Mouse (Mus musculus) neural tube, embryonic 12.5 days (tissue): ENCODE measurements around the gene Tnnc1. TPM values are rescaled to one million over a fixed set of nuclear protein-coding genes. Genes with fewer than 3 reads are reported as not detected.

Experiments
- ATAC-seq: fragments of 200-750 bp; cut with Nextera tagmentation; 2 replicates; pipeline ENCODE4 v1.8.0; 2017; ENCODE audit warnings: low read depth, mild to moderate bottlenecking, moderate TSS enrichment, moderate library complexity; ENCODE audit not compliant: low FRiP score
- H3K27ac ChIP-seq: fragments of 300-500 bp; sonication (generic); 2 replicates; pipeline ENCODE4 v1.5.1; 2016
- H3K27me3 ChIP-seq: fragments of 300-500 bp; sonication (generic); replicated peaks from 2 replicates; pipeline ENCODE4 v1.6.1; 2016; ENCODE audit warnings: mild to moderate bottlenecking
- H3K36me3 ChIP-seq: fragments of 300-500 bp; sonication (generic); 2 replicates; pipeline ENCODE4 v1.6.1; 2016; ENCODE audit warnings: mild to moderate bottlenecking
- H3K4me1 ChIP-seq: fragments of 300-500 bp; sonication (generic); 2 replicates; pipeline ENCODE4 v1.6.1; 2016
- H3K4me2 ChIP-seq: fragments of 300-500 bp; sonication (generic); replicated peaks from 2 replicates; pipeline ENCODE4 v1.6.1; 2016; ENCODE audit warnings: mild to moderate bottlenecking
- H3K4me3 ChIP-seq: fragments of 300-500 bp; sonication (generic); 2 replicates; pipeline ENCODE4 v1.5.1; 2016
- H3K9ac ChIP-seq: fragments of 300-500 bp; sonication (generic); 2 replicates; pipeline ENCODE4 v1.6.1; 2016; ENCODE audit warnings: mild to moderate bottlenecking
- H3K9me3 ChIP-seq: fragments of 300-500 bp; sonication (generic); 2 replicates; pipeline ENCODE4 v1.6.1; 2016; ENCODE audit warnings: mild to moderate bottlenecking
- WGBS: fragments of 180-500 bp; shearing (Covaris S2); methylation state at CpG from one replicate; pipeline ENCODE4 v1.1.7; 2016; 5-methylcytosine and 5-hydroxymethylcytosine counted together
- polyA plus RNA-seq: library from polyadenylated mRNA; unstranded; fragments of >200 nt; fragmentation: Nextera tagmentation; extraction: Ambion mirVana; gene quantifications from 2 replicates; pipeline ENCODE4 v1.2.1, GENCODE M21; 2016

Tnnc1 gene
- polyA plus RNA-seq, 1 experiment from 2014 or later = 44.2 TPM

- Histone ChIP-seq H3K4me3 (no peak overlapping the region), H3K27ac (no peak overlapping the region), H3K36me3 (peaks cover 65% of the 10 kb centered on the region), H3K9me3 (no peaks in the 10 kb centered on the region), H3K4me1 (no peaks in the 10 kb centered on the region), H3K9ac (no peak overlapping the region), H3K4me2 (no peak overlapping the region), H3K27me3 (no peaks in the 10 kb centered on the region)
- WGBS = 86% methylated on average over 11 of the region's 11 CpGs
- ATAC-seq = no peak
Observed at GRCm38 (mm10) chr14:31171386-31171785, 36.7 kb upstream of the Tnnc1 start.

- H3K4me3 ChIP-seq = no peak overlapping the region
- H3K9me3 ChIP-seq = no peaks in the 10 kb centered on the region
- H3K36me3 ChIP-seq = peaks cover 70% of the 10 kb centered on the region
- H3K4me1 ChIP-seq = no peaks in the 10 kb centered on the region
- H3K4me2 ChIP-seq = no peak overlapping the region
- 96% methylated on average over 15 of the region's 15 CpGs for WGBS
- no peaks in the 10 kb centered on the region for H3K27me3 ChIP-seq
- H3K9ac ChIP-seq = no peak overlapping the region
- no peak for ATAC-seq
- H3K27ac ChIP-seq = no peak overlapping the region
Observed at GRCm38 (mm10) chr14:31171821-31172220, 36.3 kb upstream of the Tnnc1 start.

- Histone ChIP-seq H3K9ac (no peak overlapping the region), H3K4me1 (no peaks in the 10 kb centered on the region), H3K4me2 (no peak overlapping the region), H3K9me3 (no peaks in the 10 kb centered on the region), H3K4me3 (no peak overlapping the region), H3K36me3 (peaks cover 81% of the 10 kb centered on the region), H3K27me3 (no peaks in the 10 kb centered on the region), H3K27ac (no peak overlapping the region)
- ATAC-seq = no peak
- 90% methylated on average over 18 of the region's 18 CpGs for WGBS
Observed at GRCm38 (mm10) chr14:31172781-31173455, 35.2 kb upstream of the Tnnc1 start.

- H3K4me1 ChIP-seq = no peaks in the 10 kb centered on the region
- ATAC-seq = no peak
- WGBS = 90% methylated on average over 7 of the region's 7 CpGs
Observed at GRCm38 (mm10) chr14:31173537-31173936, 34.6 kb upstream of the Tnnc1 start.

DNA sequence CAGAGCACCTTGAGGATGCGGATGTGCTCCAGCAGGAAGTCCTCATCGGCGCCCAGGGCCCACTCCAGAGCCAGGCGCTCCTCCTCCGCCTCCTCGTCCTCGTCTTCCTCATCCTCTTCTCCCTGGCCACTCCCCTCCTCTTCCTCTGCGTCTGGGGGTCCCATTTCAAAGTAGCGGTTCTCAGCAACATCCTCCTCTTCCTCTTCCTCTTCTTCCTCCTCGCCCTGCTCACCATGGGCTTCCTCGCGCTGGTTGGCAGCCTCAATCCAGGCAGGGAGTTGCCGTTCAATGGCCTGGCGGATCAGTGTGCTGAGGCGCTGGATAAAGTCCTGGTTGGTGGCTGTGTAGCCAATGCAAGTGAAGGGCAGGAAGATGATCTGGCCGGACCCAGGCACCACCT, 30.8 kb upstream of the Tnnc1 start:
- H3K36me3 ChIP-seq = peaks cover 97% of the 10 kb centered on the region
- H3K27ac ChIP-seq = no peak overlapping the region
- H3K4me3 ChIP-seq = no peak overlapping the region
- no peak overlapping the region for H3K4me2 ChIP-seq
- H3K4me1 ChIP-seq = no peaks in the 10 kb centered on the region
- H3K27me3 ChIP-seq = no peaks in the 10 kb centered on the region
- no peaks in the 10 kb centered on the region for H3K9me3 ChIP-seq
- ATAC-seq = no peak
- 95% methylated on average over 16 of the region's 16 CpGs for WGBS
- no peak overlapping the region for H3K9ac ChIP-seq

More at GRCm38 (mm10) chr14:31173537-31173936, 34.6 kb upstream of the Tnnc1 start:
- H3K4me2 ChIP-seq = no peak overlapping the region
- no peak overlapping the region for H3K4me3 ChIP-seq
- H3K9ac ChIP-seq = no peak overlapping the region
- H3K27me3 ChIP-seq = no peaks in the 10 kb centered on the region
- no peak overlapping the region for H3K27ac ChIP-seq
- H3K36me3 ChIP-seq = peaks cover 84% of the 10 kb centered on the region
- H3K9me3 ChIP-seq = no peaks in the 10 kb centered on the region

DNA sequence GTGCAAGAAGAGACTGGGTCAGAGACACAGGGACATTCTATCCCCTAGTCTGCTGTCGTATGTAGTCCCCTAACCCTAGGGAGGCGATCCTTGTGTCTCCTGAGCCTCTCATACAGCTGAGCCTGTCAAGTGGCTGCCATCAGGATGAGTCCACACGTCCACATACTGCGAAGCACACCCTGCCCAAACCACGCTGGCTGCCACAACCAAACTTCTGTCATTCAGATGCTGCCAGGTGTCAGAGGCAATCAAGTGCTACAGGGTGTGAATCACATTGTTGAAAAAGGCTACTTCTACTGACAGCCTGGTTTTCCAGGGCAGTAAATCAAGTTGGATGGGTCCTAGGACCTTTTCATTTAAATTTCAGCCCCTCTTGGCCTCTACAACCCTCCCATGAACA, 30.4 kb upstream of the Tnnc1 start:
- H3K36me3 ChIP-seq = peaks cover 97% of the 10 kb centered on the region
- 91% methylated on average over 5 of the region's 5 CpGs for WGBS
- no peak overlapping the region for H3K4me3 ChIP-seq
- no peaks in the 10 kb centered on the region for H3K9me3 ChIP-seq
- ATAC-seq = no peak
- no peaks in the 10 kb centered on the region for H3K27me3 ChIP-seq
- no peaks in the 10 kb centered on the region for H3K4me1 ChIP-seq
- no peak overlapping the region for H3K9ac ChIP-seq
- no peak overlapping the region for H3K27ac ChIP-seq
- H3K4me2 ChIP-seq = no peak overlapping the region

- H3K9me3 ChIP-seq = no peaks in the 10 kb centered on the region
- H3K9ac ChIP-seq = no peak overlapping the region
- H3K27me3 ChIP-seq = no peaks in the 10 kb centered on the region
- H3K36me3 ChIP-seq = peaks cover 97% of the 10 kb centered on the region
- no peak overlapping the region for H3K4me3 ChIP-seq
- H3K4me2 ChIP-seq = no peak overlapping the region
- ATAC-seq = no peak
- 94% methylated on average over 12 of the region's 12 CpGs for WGBS
- no peak overlapping the region for H3K27ac ChIP-seq
- H3K4me1 ChIP-seq = no peaks in the 10 kb centered on the region
Observed at GRCm38 (mm10) chr14:31179677-31180365, 28.3 kb upstream of the Tnnc1 start.

GRCm38 (mm10) chr14:31181512-31181911, 26.6 kb upstream of the Tnnc1 start:
- no peak for ATAC-seq
- Histone ChIP-seq H3K4me1 (no peaks in the 10 kb centered on the region), H3K9me3 (no peaks in the 10 kb centered on the region), H3K27me3 (no peaks in the 10 kb centered on the region), H3K36me3 (peaks cover 97% of the 10 kb centered on the region), H3K4me2 (no peak overlapping the region), H3K9ac (no peak overlapping the region), H3K27ac (no peak overlapping the region), H3K4me3 (no peak overlapping the region)
- 89% methylated on average over 4 of the region's 4 CpGs for WGBS

DNA sequence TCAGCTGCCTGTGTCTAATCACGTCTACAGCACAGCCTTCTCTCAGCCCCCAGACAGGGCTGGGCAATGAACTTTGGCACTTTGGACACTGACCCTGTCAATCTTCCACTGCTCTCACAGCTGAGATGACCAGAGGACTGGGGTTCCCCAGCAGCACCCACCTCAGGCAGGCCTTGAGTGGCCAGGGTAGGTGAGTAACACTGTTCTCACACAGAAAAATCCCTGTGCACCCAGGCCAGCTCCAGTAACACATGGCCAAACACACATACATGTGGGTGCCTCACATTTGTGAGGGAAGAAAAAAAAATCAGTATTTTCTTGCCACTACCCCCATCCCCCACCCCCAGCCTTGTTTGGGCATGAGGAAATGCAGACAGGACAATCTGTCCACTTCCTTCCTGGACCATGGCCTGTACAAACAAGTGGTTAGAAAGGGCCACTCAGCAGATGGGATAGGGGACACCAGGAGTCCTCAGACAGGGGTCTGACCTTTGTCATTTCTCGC, 25.3 kb upstream of the Tnnc1 start:
- peaks cover 97% of the 10 kb centered on the region for H3K36me3 ChIP-seq

GRCm38 (mm10) chr14:31183541-31183940, 24.6 kb upstream of the Tnnc1 start:
- Histone ChIP-seq H3K4me2 (no peak overlapping the region), H3K9me3 (no peaks in the 10 kb centered on the region), H3K36me3 (peaks cover 100% of the 10 kb centered on the region), H3K4me1 (no peaks in the 10 kb centered on the region), H3K27me3 (no peaks in the 10 kb centered on the region), H3K4me3 (no peak overlapping the region), H3K27ac (no peak overlapping the region), H3K9ac (no peak overlapping the region)
- no peak for ATAC-seq
- WGBS = 94% methylated on average over 5 of the region's 5 CpGs

More for the DNA sequence above, 25.3 kb upstream of the Tnnc1 start:
- 85% methylated on average over 2 of the region's 2 CpGs for WGBS
- Histone ChIP-seq H3K9ac (no peak overlapping the region), H3K4me2 (no peak overlapping the region), H3K9me3 (no peaks in the 10 kb centered on the region), H3K27ac (no peak overlapping the region), H3K4me1 (no peaks in the 10 kb centered on the region), H3K27me3 (no peaks in the 10 kb centered on the region), H3K4me3 (no peak overlapping the region)
- no peak for ATAC-seq

DNA sequence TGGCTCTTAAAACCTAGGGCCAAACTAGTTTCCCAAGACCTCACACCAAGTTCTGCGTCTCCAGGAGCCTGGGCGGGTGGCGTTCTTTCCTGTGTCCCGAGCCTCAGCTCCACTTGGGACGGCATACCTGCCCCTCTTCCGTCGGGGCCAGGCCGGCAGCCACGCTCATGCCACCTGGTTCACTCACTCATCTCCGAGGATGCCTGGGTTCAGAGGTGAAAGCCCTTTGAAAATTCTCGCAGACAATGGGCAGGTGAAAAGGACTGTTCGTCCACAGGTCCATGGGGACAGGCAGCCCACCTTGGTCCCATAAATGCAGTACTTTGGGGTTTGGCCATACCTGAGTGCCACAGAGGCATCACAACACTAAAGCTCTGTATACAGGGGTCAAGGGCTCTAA, 23.9 kb upstream of the Tnnc1 start:
- H3K27ac ChIP-seq = no peak overlapping the region
- no peaks in the 10 kb centered on the region for H3K27me3 ChIP-seq
- peaks cover 4% of the 10 kb centered on the region; the same call in 1 of the 2 replicates for H3K4me1 ChIP-seq
- no peak overlapping the region for H3K4me2 ChIP-seq
- ATAC-seq = no peak
- no peaks in the 10 kb centered on the region for H3K9me3 ChIP-seq
- H3K9ac ChIP-seq = no peak overlapping the region
- H3K36me3 ChIP-seq = peaks cover 100% of the 10 kb centered on the region
- WGBS = 95% methylated on average over 12 of the region's 12 CpGs
- H3K4me3 ChIP-seq = no peak overlapping the region

- H3K27me3 ChIP-seq = no peaks in the 10 kb centered on the region
- 87% methylated on average over 4 of the region's 4 CpGs for WGBS
- H3K36me3 ChIP-seq = peaks cover 100% of the 10 kb centered on the region
- no peak overlapping the region for H3K4me2 ChIP-seq
- H3K9ac ChIP-seq = no peak overlapping the region
- H3K4me3 ChIP-seq = no peak overlapping the region
- peaks cover 4% of the 10 kb centered on the region; the same call in 1 of the 2 replicates for H3K4me1 ChIP-seq
- ATAC-seq = no peak
- no peaks in the 10 kb centered on the region for H3K9me3 ChIP-seq
- H3K27ac ChIP-seq = no peak overlapping the region
Observed at GRCm38 (mm10) chr14:31186656-31187055, 21.5 kb upstream of the Tnnc1 start.
